Mouse (Mus musculus) kidney, embryonic 15.5 days (tissue): ENCODE data around the gene Cul4b. TPM values are rescaled to one million over a fixed set of nuclear protein-coding genes. Genes with fewer than 3 reads are reported as not detected.

Source experiments
- ATAC-seq: fragments of 200-750 bp; cut with Nextera tagmentation; replicated peaks from 2 replicates; pipeline ENCODE4 v1.8.0; 2017; ENCODE audit warnings: moderate TSS enrichment; ENCODE audit not compliant: low FRiP score
- H3K27ac ChIP-seq: fragments of 300-500 bp; sonication (generic); 2 replicates; pipeline ENCODE4 v1.5.1; 2015; ENCODE audit warnings: mild to moderate bottlenecking, inconsistent platforms
- H3K27me3 ChIP-seq: fragments of 300-500 bp; sonication (generic); 2 replicates; pipeline ENCODE4 v1.6.1; 2015; ENCODE audit warnings: inconsistent platforms
- H3K36me3 ChIP-seq: fragments of 300-500 bp; sonication (generic); 2 replicates; pipeline ENCODE4 v1.6.1; 2015; ENCODE audit warnings: inconsistent platforms
- H3K4me1 ChIP-seq: fragments of 300-500 bp; sonication (generic); 2 replicates; pipeline ENCODE4 v1.6.1; 2015; ENCODE audit warnings: inconsistent platforms
- H3K4me2 ChIP-seq: fragments of 300-500 bp; sonication (generic); 2 replicates; pipeline ENCODE4 v1.6.1; 2015; ENCODE audit warnings: moderate library complexity, mild to moderate bottlenecking, inconsistent platforms
- H3K4me3 ChIP-seq: fragments of 300-500 bp; sonication (generic); replicated peaks from 2 replicates; pipeline ENCODE4 v1.5.1; 2015; ENCODE audit warnings: mild to moderate bottlenecking, inconsistent platforms
- H3K9ac ChIP-seq: fragments of 300-500 bp; sonication (generic); 2 replicates; pipeline ENCODE4 v1.6.1; 2015; ENCODE audit warnings: mild to moderate bottlenecking, inconsistent platforms
- H3K9me3 ChIP-seq: fragments of 300-500 bp; sonication (generic); replicated peaks from 2 replicates; pipeline ENCODE4 v1.6.1; 2016; ENCODE audit warnings: inconsistent platforms
- WGBS: fragments of 180-500 bp; shearing (Covaris S2); methylation state at CpG from one replicate; pipeline ENCODE4 v1.1.7; 2015; ENCODE audit warnings: mixed read lengths; 5-methylcytosine and 5-hydroxymethylcytosine counted together
- polyA plus RNA-seq: library from polyadenylated mRNA; unstranded; fragments of >200 nt; fragmentation: Nextera tagmentation; extraction: Ambion mirVana; gene quantifications from 2 replicates; pipeline ENCODE4 v1.2.1, GENCODE M21; 2015

The Cul4b gene
- polyA plus RNA-seq, result 31.5 and 32.4 TPM in 2 replicates

DNA sequence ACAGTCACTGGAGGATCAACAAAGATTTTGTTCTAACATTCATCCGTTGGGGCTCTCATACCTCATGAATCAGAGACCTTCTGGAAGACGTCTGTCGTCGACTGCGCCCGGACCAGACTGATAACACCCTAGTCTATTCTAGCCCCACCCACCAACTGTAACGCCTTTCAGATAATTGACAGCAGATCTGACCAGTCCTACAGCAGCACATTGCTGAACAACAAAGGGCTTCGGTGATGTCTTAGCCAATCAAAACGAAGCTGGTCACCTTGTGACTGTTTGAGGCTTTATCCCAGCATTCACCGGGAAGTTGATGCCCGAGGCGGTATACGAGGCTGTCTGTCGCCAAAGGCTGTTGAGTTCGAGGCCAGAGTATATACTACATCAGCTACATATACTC lies at the start of gene Cul4b:
Gene Cul4b, minus strand, starts transcription at position 119 of the 400 bp plus-strand sequence.
- H3K36me3 ChIP-seq, result no peaks in the 10 kb centered on the region
- no peak within 1 kb of the TSS for H3K4me2 ChIP-seq
- no peak within 1 kb of the TSS for H3K27ac ChIP-seq
- no peaks in the 10 kb centered on the region for H3K9me3 ChIP-seq
- no peaks in the 10 kb centered on the region for H3K4me1 ChIP-seq
- 86% methylated on average over 15 of the region's 15 CpGs for WGBS
- H3K4me3 ChIP-seq, result no peak within 1 kb of the TSS
- no peaks in the 10 kb centered on the region for H3K27me3 ChIP-seq
- no peak for ATAC-seq
- no peak within 1 kb of the TSS for H3K9ac ChIP-seq

DNA sequence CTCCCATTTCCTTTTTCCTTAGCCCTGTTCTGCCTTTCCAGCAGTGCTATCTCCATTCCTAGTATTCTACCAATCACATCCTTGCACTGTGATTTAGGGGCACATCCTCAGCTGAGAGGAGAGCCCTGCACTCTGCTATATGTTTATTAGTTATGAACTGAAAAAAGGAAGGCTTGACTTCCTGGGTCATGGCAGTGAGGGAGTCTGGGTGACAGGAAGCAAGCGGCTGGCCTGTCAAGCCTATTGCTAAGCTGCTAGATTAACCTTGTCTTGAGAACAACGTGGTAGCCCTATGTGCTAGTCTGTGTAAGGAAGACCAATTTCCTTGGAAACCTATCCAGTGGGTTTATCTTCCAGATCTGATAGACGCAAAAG lies 25.0 kb upstream of the Cul4b start:
- Histone ChIP-seq H3K9me3 (no peaks in the 10 kb centered on the region), H3K4me3 (peak overlapping the region; percentile 53), H3K4me1 (no peaks in the 10 kb centered on the region), H3K36me3 (no peaks in the 10 kb centered on the region; the same call in 1 of the 2 replicates), H3K27me3 (no peaks in the 10 kb centered on the region), H3K9ac (peak overlapping the region; percentile 41), H3K27ac (peak overlapping the region; percentile 86), H3K4me2 (peak overlapping the region; percentile 58)
- peak; percentile 71 for ATAC-seq
- WGBS, result 24% methylated on average over 3 of the region's 3 CpGs

DNA sequence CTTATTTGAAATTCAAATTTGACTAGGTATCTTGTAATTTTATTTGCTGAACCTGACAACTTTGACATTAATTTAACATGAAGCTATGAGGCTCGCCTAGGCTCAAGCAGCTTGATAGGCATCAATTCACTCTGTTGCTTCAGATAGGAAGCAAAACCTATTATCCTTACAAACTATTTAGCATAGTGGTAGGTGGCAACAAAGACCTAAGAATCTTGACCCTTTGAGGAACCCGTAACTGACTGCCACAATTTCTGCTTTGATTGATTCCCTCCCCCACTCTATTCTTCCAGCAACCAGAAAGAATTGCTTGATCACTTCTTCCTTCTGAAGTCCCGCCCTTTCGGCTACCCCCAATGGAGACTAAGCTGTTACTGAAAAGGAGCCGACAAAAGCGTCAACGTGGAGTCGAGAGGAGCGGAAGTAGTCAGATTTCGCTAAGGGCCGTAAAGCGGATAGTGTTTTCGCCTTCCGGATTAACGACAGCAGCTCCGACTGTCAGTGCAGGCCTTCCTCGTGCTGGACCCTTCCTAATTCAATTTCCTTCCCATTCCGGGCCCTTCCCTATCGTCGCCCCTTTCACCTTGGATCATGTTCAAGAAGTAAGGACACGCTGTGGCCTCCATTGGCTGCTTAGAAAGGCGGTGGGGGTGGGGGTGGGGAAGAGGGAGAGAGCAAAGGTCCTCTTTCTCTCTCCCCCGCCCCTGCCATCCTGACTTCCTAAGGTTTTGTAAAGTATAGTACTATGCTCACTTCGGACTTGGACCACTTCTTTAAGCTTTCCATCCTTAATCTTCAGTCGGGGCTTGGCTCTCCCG lies 24.4 kb upstream of the Cul4b start, which contains the start of gene Mcts1:
Gene Mcts1, plus strand, starts transcription at position 402 of the 818 bp plus-strand sequence.
- ATAC-seq, result peak; percentile 89
- peak within 1 kb of the TSS; percentile 58 for H3K4me2 ChIP-seq
- H3K36me3 ChIP-seq, result no peaks in the 10 kb centered on the region
- peak within 1 kb of the TSS; percentile 86 for H3K27ac ChIP-seq
- peak within 1 kb of the TSS; percentile 53 for H3K4me3 ChIP-seq
- peak within 1 kb of the TSS; percentile 41 for H3K9ac ChIP-seq
- 17% methylated on average over 26 of the region's 26 CpGs for WGBS
- H3K4me1 ChIP-seq, result no peaks in the 10 kb centered on the region
- H3K27me3 ChIP-seq, result no peaks in the 10 kb centered on the region
- no peaks in the 10 kb centered on the region for H3K9me3 ChIP-seq

DNA sequence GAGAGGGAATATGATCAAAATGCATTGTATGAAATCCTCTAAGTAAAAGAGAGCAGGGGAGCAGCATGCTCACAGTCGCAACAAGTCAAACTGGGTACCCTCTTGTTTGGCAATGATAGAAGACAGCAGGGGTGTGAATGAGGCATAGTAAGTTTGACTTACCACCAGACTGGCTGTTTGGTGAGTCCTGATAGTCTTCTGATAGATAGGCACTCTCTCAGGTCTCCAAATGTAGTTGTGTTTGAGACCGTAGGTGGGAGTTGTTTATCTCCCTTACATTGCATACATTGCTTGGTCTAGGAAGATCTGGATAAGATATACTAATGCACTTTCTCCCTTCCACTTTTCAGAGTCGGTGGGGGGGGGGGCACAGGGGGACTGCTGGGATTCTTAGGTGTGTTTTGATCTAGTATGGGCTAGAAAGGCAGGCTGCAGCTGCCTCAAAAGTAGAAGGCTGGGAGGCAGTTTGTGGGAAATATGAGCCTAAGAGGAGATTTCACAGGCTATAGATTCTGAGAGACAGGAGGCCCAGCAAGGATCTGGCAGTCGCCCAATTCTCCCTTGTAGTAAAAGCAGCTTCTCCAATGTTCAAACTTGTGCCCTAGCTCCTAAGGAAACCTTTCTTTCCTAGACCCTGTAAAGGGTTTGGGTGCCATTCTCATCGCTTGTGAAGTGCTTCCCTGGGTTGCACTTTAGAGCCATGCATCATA lies 17.3 kb upstream of the Cul4b start:
- H3K27ac ChIP-seq, result no peak overlapping the region
- no peak overlapping the region for H3K4me2 ChIP-seq
- no peaks in the 10 kb centered on the region for H3K9me3 ChIP-seq
- no peak overlapping the region for H3K4me3 ChIP-seq
- no peak overlapping the region for H3K9ac ChIP-seq
- 48% methylated on average over 5 of the region's 5 CpGs for WGBS
- no peaks in the 10 kb centered on the region for H3K36me3 ChIP-seq
- ATAC-seq, result no peak
- no peaks in the 10 kb centered on the region for H3K27me3 ChIP-seq
- 0 out of 2 replicates have a peak, but pooled peaks cover 4% of the 10 kb centered on the region for H3K4me1 ChIP-seq

DNA sequence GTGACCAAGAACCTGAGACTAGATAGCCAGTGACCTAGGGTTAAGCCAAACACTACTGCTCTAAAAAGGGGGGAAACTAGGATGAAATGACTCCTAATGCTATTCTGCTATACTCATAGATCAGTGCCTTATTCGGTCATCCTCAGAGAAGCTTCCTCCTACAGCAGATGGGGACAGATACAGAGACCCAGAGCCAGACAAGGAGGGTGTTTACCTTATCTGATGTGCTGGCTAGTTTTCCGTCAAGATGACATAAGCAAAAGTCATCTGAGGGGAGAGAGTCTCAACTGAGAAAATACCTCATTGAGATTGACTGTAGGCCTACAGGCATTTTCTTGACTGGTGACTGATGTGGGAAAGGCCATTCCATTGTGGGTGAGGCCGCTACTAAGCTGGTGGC lies 15.8 kb upstream of the Cul4b start:
- H3K27me3 ChIP-seq, result no peaks in the 10 kb centered on the region
- H3K9me3 ChIP-seq, result no peaks in the 10 kb centered on the region
- H3K36me3 ChIP-seq, result no peaks in the 10 kb centered on the region
- H3K4me2 ChIP-seq, result no peak overlapping the region
- no peak for ATAC-seq
- H3K9ac ChIP-seq, result no peak overlapping the region
- no peak overlapping the region for H3K4me3 ChIP-seq
- no peak overlapping the region for H3K27ac ChIP-seq
- 82% methylated on average over 3 of the region's 3 CpGs for WGBS
- 0 out of 2 replicates have a peak, but pooled peaks cover 4% of the 10 kb centered on the region for H3K4me1 ChIP-seq

DNA sequence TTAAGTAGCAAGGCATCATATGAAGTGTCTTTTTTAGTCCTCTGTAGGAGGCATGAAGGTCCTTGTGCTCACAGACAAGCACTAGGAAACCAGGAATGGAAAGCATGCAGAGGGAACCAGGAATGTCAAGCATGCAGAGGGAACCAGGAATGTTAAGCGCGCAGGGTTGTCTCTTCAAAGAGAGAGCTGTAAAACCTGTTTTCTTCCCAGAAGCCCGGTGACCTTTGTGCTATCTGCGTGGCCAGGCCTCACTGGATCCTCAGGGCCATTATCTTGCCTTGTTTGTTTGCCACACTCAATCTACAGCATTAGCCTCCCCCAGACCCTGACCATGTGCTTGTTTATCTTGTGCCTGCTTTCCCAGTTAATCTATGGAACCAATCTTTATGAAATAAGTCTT lies 13.8 kb upstream of the Cul4b start:
- H3K9me3 ChIP-seq, result no peaks in the 10 kb centered on the region
- H3K27ac ChIP-seq, result 0 out of 2 replicates have a peak overlapping the region, but pooled peaks have one; percentile 48
- WGBS, result 30% methylated on average over 4 of the region's 4 CpGs
- no peak overlapping the region for H3K4me2 ChIP-seq
- H3K36me3 ChIP-seq, result no peaks in the 10 kb centered on the region
- H3K27me3 ChIP-seq, result no peaks in the 10 kb centered on the region
- H3K4me3 ChIP-seq, result no peak overlapping the region
- H3K4me1 ChIP-seq, result 0 out of 2 replicates have a peak, but pooled peaks cover 4% of the 10 kb centered on the region
- no peak overlapping the region for H3K9ac ChIP-seq
- ATAC-seq, result no peak; the same call in 1 of the 2 replicates

DNA sequence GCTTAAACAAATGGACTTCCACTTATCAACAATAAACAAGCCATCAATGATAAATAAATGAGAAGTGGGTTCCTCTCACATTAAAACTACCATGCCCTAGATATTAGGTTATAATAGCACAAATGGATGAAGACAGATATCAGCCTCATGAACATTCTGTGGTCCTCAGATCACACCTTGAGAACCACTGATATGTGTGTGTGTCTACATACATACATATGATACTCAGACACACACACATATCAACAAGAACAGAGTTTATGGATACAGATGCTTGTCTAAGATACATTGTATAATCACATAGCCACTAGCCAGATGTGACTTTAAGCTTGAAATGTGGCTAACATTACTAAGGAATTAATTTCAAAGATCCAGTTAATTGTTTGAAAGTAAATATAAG lies 7.3 kb upstream of the Cul4b start:
- H3K4me1 ChIP-seq, result no peaks in the 10 kb centered on the region

DNA sequence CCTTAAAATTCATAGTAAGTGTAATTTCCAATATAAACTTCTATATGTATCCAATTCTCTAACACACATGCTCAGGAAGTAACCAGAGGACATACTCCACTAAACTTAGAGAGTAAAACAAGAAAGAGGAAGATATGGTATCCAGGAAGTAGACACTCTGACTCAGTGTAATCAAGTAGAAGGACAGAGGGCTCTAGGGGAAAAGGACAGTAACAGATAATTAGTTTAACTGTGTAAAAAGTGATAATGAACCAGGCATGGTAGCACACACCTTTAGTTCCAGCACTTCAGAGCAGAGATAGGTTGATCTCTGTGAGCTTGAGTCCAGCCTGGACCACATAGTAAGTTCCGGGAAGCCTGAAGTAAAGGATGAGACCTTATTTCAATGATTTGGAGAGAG lies 5.1 kb upstream of the Cul4b start:
- WGBS, result 95% methylated on average over 1 of the region's 1 CpGs
- Histone ChIP-seq H3K4me3 (no peak overlapping the region), H3K9me3 (no peaks in the 10 kb centered on the region), H3K4me2 (no peak overlapping the region), H3K4me1 (no peaks in the 10 kb centered on the region), H3K27ac (no peak overlapping the region), H3K27me3 (no peaks in the 10 kb centered on the region), H3K36me3 (no peaks in the 10 kb centered on the region), H3K9ac (no peak overlapping the region)
- ATAC-seq, result no peak

More for the DNA sequence above, 7.3 kb upstream of the Cul4b start:
- no peaks in the 10 kb centered on the region for H3K9me3 ChIP-seq
- no peaks in the 10 kb centered on the region for H3K27me3 ChIP-seq
- H3K9ac ChIP-seq, result no peak overlapping the region
- ATAC-seq, result no peak
- no peaks in the 10 kb centered on the region for H3K36me3 ChIP-seq
- H3K27ac ChIP-seq, result no peak overlapping the region
- no peak overlapping the region for H3K4me2 ChIP-seq
- no peak overlapping the region for H3K4me3 ChIP-seq

DNA sequence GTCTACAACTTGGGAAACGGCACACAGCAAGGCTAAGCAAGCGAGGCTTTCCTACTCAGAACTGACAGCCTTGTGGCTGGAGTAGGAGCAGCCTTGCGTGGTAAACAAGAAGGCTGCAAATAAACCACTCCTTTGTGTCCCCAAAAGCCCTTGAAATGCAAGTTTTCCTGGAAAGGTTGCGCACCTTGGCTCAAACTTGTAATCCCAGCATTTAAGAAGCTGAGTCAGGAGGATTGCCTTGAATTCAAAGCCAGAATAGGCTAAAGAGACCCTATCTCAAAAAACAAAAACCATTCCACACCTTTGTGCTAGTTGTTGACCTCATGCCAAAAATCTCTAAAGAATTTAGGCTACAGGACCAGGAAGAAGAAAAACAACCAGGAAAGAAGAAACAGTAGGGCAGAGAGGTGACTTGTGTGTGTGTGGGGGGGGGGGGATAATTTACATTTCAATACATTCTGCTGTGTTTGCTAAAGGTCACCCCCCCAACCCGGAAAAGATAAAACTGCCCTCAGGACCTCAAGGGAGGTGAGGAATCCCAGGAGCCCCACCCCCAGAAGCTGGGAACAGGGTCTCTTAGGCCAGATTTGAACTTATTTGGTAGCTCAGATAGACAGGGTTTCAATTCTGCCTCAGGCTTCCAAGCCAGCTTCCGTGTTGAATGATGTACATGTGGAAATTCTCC lies 9.3 kb downstream of the Cul4b start:
- 81% methylated on average over 6 of the region's 6 CpGs for WGBS
- no peak overlapping the region for H3K4me3 ChIP-seq
- H3K4me1 ChIP-seq, result 0 out of 2 replicates have a peak, but pooled peaks cover 2% of the 10 kb centered on the region
- H3K9me3 ChIP-seq, result no peaks in the 10 kb centered on the region
- no peak overlapping the region for H3K9ac ChIP-seq
- H3K36me3 ChIP-seq, result no peaks in the 10 kb centered on the region
- ATAC-seq, result no peak
- peak overlapping the region; percentile 32; the same call in 1 of the 2 replicates for H3K27ac ChIP-seq
- no peak overlapping the region for H3K4me2 ChIP-seq
- H3K27me3 ChIP-seq, result no peaks in the 10 kb centered on the region

DNA sequence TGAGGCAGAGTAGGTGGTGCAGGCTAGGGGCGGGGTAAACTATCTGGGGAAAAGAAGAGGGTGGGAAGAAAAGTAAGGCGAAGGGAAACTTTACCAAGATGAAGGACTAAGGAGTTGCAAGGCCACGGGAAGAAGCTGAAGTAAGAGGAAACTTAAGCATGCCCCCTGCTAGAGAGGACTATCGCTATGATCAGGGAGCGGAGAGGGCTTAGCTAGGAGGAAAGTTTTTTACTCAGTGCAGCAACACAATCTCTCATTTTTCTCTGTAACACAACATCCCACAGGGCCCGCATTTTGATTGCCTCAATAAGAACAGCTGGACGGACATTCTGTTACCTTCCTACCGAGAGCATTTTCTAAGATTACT lies 10.8 kb downstream of the Cul4b start:
- H3K27me3 ChIP-seq, result no peaks in the 10 kb centered on the region
- peak overlapping the region; percentile 36; the same call in 1 of the 2 replicates for H3K9ac ChIP-seq
- H3K36me3 ChIP-seq, result peaks cover 11% of the 10 kb centered on the region
- peak overlapping the region; percentile 55 for H3K4me3 ChIP-seq
- 0 out of 2 replicates have a peak, but pooled peaks cover 2% of the 10 kb centered on the region for H3K4me1 ChIP-seq
- 15% methylated on average over 8 of the region's 8 CpGs for WGBS
- peak overlapping the region; percentile 54 for H3K4me2 ChIP-seq
- no peaks in the 10 kb centered on the region for H3K9me3 ChIP-seq
- ATAC-seq, result no peak
- H3K27ac ChIP-seq, result peak overlapping the region; percentile 98

DNA sequence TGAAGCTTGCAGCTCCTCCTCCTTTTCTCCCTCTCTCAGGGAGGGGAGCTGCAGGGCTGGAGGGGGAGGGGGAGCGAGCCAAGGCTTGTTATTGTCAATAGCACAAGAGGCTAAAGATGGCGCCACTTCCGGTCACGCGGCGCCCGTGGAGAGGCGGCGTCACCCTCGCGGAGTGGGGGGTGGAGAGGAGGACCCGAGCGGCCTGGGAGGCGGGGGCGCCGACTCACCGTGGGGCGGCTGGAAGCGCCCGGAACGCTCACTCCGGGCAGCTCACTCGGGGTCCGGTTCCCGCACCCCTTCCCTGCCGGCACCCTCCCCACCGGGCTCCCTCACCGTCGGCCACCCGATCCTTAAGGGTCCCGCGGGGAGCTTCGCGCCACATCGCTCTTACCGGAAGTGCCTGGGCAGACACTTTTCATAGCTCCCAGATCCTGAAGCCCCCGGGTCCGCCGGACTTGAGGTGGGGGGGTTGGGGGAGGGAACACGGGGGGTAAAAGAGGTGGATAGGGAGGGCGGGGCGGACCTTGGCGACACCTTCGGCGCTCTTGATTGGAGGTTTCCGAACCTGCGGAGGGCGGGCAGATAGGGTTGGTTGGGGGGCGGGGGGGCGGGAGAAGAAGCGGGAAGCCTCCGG lies 11.3 kb downstream of the Cul4b start:
- peak overlapping the region; percentile 63 for H3K4me2 ChIP-seq
- peak; percentile 95 for ATAC-seq
- 21% methylated on average over 37 of the region's 52 CpGs for WGBS
- peak overlapping the region; percentile 55 for H3K4me3 ChIP-seq
- H3K36me3 ChIP-seq, result peaks cover 16% of the 10 kb centered on the region
- no peaks in the 10 kb centered on the region for H3K9me3 ChIP-seq
- 0 out of 2 replicates have a peak, but pooled peaks cover 2% of the 10 kb centered on the region for H3K4me1 ChIP-seq
- H3K27me3 ChIP-seq, result no peaks in the 10 kb centered on the region
- peak overlapping the region; percentile 98 for H3K27ac ChIP-seq
- H3K9ac ChIP-seq, result peak overlapping the region; percentile 59
